Mouse (Mus musculus): ENCODE data around the gene Rab7b.

The Rab7b gene

DNA sequence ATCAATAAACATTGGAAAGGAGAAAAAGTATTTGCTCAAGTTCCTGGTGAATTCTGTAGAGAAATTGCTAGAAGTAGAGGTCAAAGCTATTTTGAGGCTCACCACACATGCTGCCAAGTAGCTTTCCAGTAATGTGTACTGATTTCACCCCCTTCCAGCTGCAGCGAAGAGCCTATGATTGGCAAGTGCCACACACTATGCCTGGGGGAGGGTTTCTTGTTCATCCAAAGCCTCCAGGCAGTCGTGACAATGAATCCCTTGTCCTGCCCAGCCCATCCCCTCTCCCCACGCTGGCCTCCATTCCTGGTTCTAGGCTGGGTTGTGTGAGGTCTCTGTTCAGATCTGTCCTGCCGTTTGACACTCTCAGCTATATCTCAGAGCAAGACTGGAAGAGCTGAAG, 7.8 kb downstream of the Rab7b start:
- DNase-seq: no peak

DNA sequence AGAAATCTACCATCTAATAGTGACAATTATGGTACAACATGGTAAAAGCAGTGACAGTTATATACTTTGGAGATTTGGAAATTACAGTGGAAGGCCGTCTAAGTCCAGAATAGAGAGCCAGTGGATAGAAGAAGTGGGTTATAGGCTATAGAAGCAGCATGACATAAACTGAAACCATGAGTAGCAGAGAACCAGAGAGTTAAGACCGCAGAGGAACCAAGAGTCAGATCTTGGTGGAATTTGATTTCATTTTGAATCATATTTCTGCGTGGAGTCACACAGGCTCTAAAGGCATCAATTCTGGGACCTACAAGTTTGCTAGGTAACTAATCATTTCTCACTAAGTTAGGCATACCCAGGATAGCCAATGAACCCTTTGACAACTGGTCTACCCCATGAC, 10.3 kb downstream of the Rab7b start:
- DNase-seq: no peak

DNA sequence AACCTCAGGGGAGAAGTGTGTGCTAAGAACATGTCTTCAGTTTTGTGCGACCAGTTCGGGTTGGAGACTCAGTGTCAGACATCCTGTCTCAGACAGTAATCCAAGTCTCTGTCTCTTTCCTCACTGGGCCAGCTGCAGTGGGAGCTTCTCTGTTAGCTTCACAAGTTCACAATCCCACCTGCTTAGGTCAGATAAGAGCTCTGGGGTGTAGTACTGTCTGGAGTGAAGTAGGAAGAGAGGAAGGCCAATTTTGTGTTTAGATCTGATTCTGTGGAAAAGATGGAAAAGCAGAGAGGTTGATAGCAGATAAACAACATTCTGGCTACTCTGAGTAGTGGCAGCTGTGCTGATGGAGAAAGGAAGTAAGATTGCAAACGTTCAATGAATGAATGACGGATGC, 11.1 kb downstream of the Rab7b start:
- DNase-seq: no peak

- DNase-seq: no peak
Measured at GRCm38 (mm10) chr1:131700447-131700846, 12.0 kb downstream of the Rab7b start.

DNA sequence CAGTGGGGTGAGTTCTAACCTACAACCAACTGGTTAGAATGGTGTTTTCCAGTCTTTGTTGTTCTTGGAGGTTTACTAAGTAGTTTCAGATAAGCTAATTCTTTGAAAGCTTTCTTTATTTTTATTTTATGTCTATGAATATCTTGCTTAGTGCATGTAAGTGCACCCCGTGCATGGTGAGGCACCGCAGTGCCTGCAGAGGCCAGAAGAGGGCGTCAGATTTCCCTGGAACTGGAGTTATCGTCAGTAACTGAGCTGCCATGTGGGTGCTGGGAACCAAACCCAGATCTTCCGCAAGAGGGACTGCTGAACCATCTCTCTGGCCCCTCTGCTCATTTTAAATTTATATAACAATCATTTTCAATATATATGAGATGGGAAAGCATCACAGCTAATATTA, 12.9 kb downstream of the Rab7b start:
- no peak for DNase-seq

GRCm38 (mm10) chr1:131702094-131702766, 13.7 kb downstream of the Rab7b start:
- no peak for DNase-seq

- no peak for DNase-seq
Measured at GRCm38 (mm10) chr1:131703482-131703881, 15.0 kb downstream of the Rab7b start.

- peak; percentile 44 for DNase-seq
Measured at GRCm38 (mm10) chr1:131708338-131708737, 19.8 kb downstream of the Rab7b start.

GRCm38 (mm10) chr1:131711518-131711917, 23.0 kb downstream of the Rab7b start:
- DNase-seq: no peak

DNA sequence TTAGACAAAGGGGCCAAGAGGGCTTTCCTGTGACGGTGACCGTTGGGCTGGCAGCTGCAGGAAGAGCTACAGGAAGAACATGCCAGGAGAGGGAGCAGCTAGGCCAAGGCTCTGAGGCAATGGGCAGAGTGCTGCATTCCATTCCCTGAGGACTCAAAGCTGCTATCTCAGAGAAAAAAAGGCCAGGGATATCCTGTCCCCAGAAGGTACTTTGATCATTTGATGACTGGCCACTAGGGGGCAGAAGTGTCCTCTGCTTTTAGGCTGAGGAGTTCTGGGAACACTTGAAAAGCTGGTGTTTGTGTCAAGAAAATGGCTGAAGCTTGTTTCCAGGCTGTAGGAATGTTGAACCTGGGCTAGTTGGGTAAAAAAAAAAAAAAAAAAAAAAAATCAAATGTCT, 23.9 kb downstream of the Rab7b start:
- peak; percentile 88 for DNase-seq

- DNase-seq: no peak
Measured at GRCm38 (mm10) chr1:131714388-131715337, 26.2 kb downstream of the Rab7b start.

GRCm38 (mm10) chr1:131718952-131719694, 30.6 kb downstream of the Rab7b start:
- DNase-seq: no peak

DNA sequence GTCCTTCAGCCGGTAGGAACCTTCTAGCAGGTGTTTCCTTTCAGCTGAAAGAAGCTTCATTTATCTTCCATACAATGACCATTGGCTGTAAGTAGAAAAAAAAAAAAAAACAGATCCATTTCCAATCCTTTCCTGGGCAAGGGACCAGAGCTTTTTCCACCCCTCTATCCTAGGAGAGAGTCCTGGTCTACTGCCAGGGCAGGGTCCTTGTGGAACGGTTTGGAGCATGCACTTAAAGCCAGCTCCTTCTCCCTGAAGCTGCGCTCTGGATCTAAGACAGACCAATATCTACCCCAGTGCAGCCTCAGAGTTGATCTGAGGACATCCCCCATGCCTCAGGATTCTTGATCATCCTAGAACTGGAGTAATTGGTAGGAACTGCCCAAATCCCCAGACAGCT, 33.5 kb downstream of the Rab7b start:
- DNase-seq: no peak

DNA sequence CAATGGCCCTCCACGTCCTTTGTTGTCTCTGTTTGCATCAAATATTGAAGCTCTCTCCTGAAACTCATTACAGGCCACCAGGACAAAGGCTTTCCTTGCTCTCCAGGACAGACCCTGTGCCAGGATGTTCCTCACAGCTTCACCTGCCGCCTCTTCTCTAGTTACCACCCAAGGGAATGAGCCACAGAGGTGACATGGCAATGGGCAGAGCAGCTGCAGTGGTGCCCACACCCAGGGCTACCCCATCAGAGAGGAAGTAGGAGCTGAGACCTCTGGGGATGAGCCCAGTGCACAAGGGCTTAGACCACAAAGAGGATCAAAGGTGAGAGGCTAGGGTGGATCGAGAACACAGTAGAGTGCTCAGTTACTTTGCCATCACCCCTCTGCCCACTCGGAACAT, 35.1 kb downstream of the Rab7b start:
- DNase-seq: no peak

DNA sequence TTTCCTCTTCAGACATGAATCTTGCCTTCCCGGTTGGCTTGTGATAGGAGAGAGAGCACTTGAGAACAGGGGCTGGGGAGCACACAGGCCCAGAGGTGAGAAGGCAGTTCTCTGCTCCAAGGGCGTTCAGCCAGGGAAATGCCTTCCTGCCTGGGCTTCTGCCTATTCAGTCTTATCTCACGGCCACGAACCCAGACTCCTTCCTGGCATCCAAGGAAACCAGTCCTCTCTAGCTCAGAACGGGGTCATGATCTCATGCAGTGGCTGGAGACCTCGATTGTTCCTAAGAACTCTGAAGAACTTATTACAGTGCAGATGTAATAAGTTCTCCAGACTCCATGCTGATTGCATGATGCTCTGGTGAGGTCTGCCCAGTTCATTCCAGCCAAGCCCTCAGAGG, 38.1 kb downstream of the Rab7b start:
- DNase-seq: no peak

- no peak for DNase-seq
Measured at GRCm38 (mm10) chr1:131730639-131731437, 42.3 kb downstream of the Rab7b start.

- DNase-seq: no peak
Measured at GRCm38 (mm10) chr1:131733474-131734180, 45.1 kb downstream of the Rab7b start.

GRCm38 (mm10) chr1:131734657-131735273, 46.3 kb downstream of the Rab7b start:
- no peak for DNase-seq

- no peak for DNase-seq
Measured at GRCm38 (mm10) chr1:131736494-131736893, 48.0 kb downstream of the Rab7b start.

- DNase-seq: peak; percentile 98
Measured at GRCm38 (mm10) chr1:131737269-131737668, 48.8 kb downstream of the Rab7b start.

DNA sequence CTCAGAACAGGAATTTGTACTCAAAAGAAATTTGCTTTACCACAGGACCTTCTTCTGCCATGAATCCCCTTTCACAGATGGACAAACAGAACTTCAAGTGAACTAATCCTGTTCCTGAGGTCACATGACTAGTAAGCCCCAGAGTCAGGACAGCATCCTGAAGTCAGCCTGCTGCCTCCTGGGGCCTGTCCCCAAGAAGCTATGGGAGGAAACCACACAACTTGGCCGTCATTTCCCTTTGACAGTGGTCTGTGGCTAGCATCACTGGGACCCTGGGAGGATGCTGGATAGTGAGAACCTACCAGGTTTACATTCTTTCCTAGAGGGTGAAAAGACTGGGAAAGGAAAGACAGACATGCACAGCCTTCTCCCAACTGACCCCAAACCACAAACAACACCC, 50.3 kb downstream of the Rab7b start:
- DNase-seq: no peak

Measured in right cerebral cortex, postnatal 14 days (tissue).